Mouse (Mus musculus) monocyte, adult 2 months (primary cell): ENCODE measurements around the gene Sfmbt2.

Experiments
- DNase-seq, 2 experiments: peaks; one replicate each; pipeline ENCODE4 v3.0.0; 2022; ENCODE audit warnings: low spot score in 2 of 2, low read depth in 1 of 2

The Sfmbt2 gene

DNA sequence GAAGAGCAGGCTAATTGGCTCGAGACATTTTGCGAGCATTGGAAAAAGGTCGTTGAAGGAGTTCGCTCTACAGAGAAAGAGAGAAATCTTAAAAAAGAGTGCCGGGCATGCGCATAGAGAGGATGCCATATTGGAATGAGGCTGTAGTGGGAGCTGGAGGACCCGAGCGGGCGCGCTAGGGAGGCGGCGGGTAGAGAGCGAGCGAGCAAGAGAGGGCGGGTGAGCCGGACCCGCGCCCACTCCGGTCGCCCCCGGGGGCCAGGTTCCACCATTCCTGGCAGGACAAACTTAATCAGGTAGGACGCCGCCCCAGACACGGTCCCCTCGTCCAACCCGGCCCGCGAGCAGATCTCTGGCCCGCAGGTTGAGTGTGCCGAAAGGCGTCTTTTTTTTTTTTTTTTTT lies 2.0 kb downstream of the Sfmbt2 start:
- DNase-seq, result peak in 1 of 2 experiments; percentile 26

DNA sequence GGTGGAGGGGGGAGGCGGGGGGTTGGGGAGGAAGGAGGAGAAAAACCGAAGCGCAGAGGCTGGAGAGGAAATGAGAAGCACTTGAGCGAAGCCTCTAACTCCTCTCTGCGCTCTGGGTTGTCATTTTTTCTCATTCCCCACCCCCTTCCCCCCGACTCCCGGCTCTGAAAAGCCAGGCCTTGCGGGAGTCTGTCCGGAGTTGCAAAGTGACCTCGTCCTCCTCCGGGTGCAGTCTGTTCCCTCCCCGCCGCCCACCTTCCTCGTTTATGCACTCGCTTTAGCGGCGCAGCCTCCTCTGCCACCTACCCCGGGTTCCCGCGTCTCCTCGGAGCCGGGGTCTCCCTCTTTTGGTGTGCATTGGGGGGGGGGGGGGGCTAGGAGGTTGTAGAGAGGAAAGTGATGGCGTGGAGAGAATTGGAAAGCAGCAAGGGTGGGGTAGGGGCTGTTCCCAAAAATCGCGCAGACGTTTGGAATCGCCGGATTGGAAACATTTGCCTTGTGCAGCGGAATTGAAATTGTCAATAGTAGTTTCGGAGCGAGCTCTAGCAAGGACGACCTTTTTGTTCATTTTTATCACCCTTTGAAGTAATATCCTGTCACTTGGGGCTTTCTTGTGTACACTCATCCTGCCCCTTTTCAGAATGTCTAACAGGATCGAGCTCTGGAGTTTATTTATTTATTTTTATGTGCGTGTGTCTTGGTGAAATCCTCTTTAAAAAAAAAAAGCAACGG lies 2.6 kb downstream of the Sfmbt2 start:
- DNase-seq, result no peak

- peak in 1 of 2 experiments; percentile 21 for DNase-seq
These were observed 3.3 kb downstream of the Sfmbt2 start for GRCm38 (mm10) chr2:10373508-10374206.

GRCm38 (mm10) chr2:10374207-10375023 lies 4.1 kb downstream of the Sfmbt2 start:
- DNase-seq, result no peak

GRCm38 (mm10) chr2:10375024-10375372 lies 4.7 kb downstream of the Sfmbt2 start:
- no peak for DNase-seq

GRCm38 (mm10) chr2:10389988-10390387 lies 19.7 kb downstream of the Sfmbt2 start:
- DNase-seq, result no peak

DNA sequence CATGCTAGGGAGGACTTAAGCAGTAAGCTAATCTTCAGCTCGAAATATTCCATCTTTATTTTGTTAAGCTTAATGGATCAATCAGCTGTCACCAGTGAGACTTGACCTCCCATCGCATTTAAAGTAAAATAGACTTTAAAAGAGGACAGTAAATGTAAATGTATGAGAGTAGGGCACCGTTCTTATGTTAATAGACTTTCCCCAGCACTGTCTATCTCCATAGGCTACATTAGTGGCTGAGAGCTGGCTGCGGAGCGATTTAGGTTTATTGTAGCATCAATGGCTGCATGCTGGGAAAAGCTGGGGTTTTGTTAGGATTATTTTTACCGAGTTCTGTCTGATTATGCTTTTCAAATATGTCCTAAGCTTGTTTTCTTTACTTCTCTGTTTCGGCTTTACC lies 20.5 kb downstream of the Sfmbt2 start:
- DNase-seq, result no peak

- DNase-seq, result no peak
These were observed 24.8 kb downstream of the Sfmbt2 start for GRCm38 (mm10) chr2:10395143-10395542.

GRCm38 (mm10) chr2:10397790-10398189 lies 27.5 kb downstream of the Sfmbt2 start:
- no peak for DNase-seq

- no peak for DNase-seq
These were observed 35.8 kb downstream of the Sfmbt2 start for GRCm38 (mm10) chr2:10406151-10406550.

DNA sequence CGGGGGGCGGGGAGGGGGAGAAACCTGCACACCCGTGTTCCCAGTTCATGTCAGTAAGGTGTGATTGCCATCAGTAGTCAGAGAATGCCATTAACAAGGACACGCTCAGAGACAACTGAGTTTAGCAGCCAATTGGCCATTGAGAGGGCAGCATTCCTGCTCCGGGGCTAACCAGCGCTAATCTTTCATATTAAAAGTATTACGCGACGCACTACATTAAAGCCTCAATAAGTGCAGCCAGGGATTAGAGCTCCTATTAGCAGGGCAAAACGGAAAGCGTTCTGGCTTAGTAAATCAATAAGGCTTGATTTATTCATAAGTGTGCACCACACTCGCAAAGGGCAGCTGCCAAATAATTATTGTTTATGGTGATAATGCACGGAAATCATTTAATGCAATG lies 39.1 kb downstream of the Sfmbt2 start:
- no peak for DNase-seq

- DNase-seq, result no peak
These were observed 39.8 kb downstream of the Sfmbt2 start for GRCm38 (mm10) chr2:10410069-10410468.

DNA sequence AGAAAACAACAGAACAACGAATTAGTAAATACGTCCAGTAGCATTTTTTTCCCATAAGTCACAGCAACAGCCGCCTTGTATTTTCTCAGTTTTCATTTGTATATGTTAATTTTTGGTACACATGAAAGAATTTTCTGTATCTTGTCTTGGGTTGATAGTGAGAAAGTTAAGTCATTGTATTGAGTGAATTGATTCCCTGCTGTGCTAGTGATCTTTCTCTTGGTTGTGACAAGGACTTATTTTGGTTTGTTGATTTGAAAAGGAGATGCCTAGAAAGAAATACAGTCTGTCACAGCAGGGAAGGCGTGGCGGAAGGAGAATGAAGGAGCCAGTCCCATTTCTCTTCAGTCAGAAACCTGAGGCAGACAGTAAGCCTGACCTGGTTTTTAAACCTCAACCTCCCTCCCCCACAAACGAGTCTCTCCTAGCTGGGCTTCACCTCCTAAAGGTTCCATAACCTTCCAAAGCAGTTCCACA lies 50.7 kb downstream of the Sfmbt2 start:
- DNase-seq, result no peak

DNA sequence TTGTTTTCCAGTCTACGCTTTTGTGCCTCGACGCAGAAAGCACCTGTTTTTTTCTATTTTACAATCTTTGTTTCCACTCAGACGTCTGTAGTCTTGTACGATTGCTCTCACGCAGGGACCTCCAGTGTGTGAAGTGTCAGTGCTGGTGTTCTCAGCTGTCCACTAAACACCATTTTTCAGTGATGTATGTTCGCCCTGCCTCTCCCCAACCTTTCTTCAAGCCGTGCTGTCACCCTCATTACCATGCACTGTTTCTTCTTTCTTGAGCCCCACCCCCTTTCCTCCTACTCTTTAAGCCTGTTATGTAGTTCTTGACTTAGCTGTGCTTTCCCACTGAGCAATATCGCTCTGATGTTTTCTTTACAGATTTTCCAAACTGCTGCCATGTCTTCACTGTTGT lies 67.0 kb downstream of the Sfmbt2 start:
- no peak for DNase-seq

DNA sequence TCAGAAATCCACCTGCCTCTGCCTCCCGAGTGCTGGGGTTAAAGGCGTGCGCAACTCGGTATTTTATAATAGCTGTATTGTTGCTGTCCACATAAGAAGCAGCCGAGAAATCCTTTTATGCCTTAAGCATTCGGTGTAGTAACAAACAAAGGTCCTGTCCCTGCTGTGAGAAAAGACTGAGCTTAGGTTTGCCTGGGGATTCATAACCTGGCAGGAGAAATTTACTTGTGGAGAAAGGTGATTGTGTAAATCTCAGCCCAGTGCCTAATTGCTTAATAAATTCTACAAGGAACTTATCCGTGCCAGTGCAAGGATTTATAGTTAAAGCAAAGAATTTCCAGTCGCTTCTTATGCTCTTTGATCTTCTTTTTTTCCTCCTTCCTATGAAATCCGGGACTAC lies 71.5 kb downstream of the Sfmbt2 start:
- DNase-seq, result no peak

DNA sequence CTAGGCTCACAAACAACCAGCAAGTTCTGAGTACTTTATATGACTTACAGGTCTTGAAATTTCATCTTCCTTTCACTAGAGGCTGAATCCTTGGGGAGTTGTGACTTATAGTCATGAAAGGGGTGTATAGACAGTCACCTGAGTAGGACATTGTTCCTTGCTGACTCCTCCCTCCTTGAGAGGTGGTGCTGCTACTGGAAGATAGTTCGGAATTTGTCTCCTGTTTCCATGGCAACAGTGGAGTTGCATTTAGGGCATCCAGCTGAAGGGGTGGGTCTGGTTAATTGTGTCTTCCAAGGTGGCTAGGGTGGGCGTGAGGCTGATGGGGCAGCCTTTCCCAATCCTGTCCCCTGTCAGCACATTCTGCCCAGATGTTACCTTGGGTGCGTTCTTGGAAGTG lies 83.3 kb downstream of the Sfmbt2 start:
- DNase-seq, result no peak

DNA sequence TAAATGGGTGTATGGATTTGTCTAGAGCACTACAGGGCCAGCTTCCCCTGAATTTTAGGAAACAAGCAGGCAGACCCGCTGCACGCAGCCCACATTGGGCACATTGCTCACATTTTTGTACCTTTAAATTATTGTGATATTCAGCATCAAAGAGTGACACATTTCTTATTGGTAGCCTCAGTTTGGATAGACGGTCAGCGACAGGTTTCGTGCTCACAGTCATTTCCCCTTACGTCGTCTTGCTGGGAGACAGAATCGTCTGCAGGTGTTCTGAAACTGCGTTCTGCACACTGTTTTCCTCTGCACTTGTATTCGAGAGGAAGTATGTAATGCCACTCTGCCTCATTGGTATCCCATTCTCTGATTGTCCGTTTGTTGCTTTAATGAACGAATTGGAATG lies 88.0 kb downstream of the Sfmbt2 start:
- no peak for DNase-seq

GRCm38 (mm10) chr2:10516516-10516915 lies 146.2 kb downstream of the Sfmbt2 start:
- DNase-seq, result no peak

- no peak for DNase-seq
These were observed 151.6 kb downstream of the Sfmbt2 start for GRCm38 (mm10) chr2:10521719-10522415.

DNA sequence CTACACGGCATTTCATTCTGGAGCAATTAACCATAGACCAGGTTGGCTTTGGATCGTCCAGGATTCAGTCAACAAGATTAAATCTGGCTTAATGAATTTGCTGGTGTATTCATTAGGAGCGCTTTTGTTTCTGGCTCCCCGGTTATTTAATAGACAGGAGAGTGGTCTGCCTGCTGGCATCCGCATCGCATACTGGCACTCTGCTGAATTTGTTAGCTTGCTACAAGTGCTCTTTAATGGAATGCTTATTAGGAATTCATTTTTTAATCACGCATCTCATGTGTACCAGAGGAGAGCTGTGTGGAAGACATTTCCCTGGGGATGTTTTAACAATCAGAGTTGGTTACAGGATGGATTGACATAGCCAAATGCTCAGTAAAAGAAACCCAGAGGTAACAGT lies 155.3 kb downstream of the Sfmbt2 start:
- no peak for DNase-seq

GRCm38 (mm10) chr2:10541762-10542161 lies 171.5 kb downstream of the Sfmbt2 start:
- no peak for DNase-seq
